Mouse (Mus musculus) small intestine, adult 10 weeks (tissue): ENCODE results near the gene Nppb. TPM values are rescaled to one million over a fixed set of nuclear protein-coding genes. Genes with fewer than 3 reads are reported as not detected.

Source experiments
- polyA plus RNA-seq: library from polyadenylated mRNA; stranded (reverse); fragments of 350-450 nt; fragmentation: Illumina TruSeq; extraction: RNeasy Lipid Tissue Mini Kit (QIAGEN cat#74804); gene quantifications from one replicate; pipeline ENCODE4 v1.2.3, GENCODE M21; 2014; ENCODE audit warnings: low replicate concordance

The Nppb gene
- polyA plus RNA-seq: not detected

GRCm38 (mm10) chr4:147985205-147986132, at the start of gene Nppb:
TSS of gene Nppb (plus strand) at chr4:147985788.

DNA sequence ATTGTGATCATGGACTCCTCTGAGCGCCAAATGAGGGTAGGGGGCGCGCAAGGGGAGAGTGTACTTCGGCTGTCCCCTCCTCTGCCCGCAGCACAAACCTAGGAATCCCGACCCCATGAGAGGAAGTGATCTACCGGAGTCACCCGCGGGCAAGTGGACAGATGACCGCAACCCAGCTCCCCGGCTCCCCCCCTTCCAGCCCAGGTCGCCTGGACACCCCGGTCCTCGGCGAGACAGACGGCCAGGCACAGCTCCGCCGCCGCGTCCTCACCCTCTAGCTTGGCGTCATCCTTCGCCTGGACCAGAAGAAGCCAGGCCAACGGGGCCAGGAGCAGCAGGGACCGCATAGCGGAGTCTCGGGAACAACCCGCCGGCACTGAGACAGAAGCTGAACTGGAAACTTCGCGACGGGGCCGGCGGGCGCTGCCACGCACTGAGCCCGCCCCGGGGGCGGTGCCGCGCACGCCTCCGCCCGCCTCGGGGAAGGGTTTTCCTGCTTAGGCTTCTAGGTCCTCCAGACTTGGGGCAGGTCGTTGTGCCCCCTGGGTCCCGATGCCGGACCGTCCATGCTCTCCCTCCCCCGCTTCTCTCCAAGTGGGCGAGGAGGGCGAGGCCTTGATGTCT, 49.1 kb upstream of the Nppb start, which contains the start of gene Plod1:
Gene Plod1, minus strand, starts transcription at position 437 of the 624 bp plus-strand sequence.

GRCm38 (mm10) chr4:147940576-147941044, 45.0 kb upstream of the Nppb start, which contains the start of gene 2510039O18Rik:
TSS of gene 2510039O18Rik (plus strand) at chr4:147940895.

DNA sequence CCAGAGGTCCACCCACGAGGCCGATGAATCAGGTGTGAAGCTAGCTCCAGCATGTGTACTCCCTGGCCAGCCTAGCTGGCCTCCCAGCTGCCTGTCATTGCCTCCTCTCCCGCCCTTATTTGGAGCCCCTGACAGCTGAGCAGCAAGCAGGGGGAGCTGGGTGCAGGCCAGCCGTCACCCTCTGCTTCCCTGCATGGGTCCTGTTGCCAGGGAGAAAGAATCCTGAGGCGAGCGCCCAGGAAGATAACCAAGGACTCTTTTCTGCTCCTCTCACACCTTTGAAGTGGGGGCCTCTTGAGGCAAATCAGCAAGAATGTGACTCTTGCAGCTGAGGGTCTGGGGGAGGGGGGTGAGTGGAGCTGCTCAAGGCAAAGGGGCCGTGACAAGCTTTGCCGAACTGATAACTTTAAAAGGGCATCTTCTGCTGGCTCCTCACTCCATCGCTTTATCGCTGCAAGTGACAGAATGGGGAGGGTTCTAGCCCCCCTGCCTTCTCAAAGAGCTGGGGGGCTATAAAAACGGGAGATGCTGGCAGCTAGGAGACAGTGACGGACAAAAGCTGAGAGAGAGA, 14.7 kb downstream of the Nppb start, which contains the start of gene Nppa:
Gene Nppa, plus strand, starts transcription at position 521 of the 571 bp plus-strand sequence.

Other genes starting within 250 kb of the Nppb start
- 106 TPM for gene Zfp984, start 176.0 kb upstream of the Nppb start, polyA plus RNA-seq
- 18.8 TPM for gene Zfp933, start 137.4 kb upstream of the Nppb start, polyA plus RNA-seq
- gene Miip, start 117.0 kb upstream of the Nppb start, polyA plus RNA-seq: not detected
- 5.2 TPM for gene Fv1, start 116.8 kb upstream of the Nppb start, polyA plus RNA-seq
- gene Mfn2, start 81.1 kb upstream of the Nppb start, polyA plus RNA-seq: 18.8 TPM
- 0.52 TPM for gene Plod1, start 49.0 kb upstream of the Nppb start, polyA plus RNA-seq
- gene 2510039O18Rik, start 44.9 kb upstream of the Nppb start, polyA plus RNA-seq: 11.4 TPM
- gene Nppa, start 14.9 kb downstream of the Nppb start, polyA plus RNA-seq: not detected
- 0.63 TPM for gene Clcn6, start 53.0 kb downstream of the Nppb start, polyA plus RNA-seq
- 0.78 TPM for gene Mthfr, start 53.3 kb downstream of the Nppb start, polyA plus RNA-seq
- gene Agtrap, start 102.2 kb downstream of the Nppb start, polyA plus RNA-seq: 3.7 TPM
- gene Mad2l2, start 144.6 kb downstream of the Nppb start, polyA plus RNA-seq: 1.0 TPM
- not detected for gene Draxin, start 144.9 kb downstream of the Nppb start, polyA plus RNA-seq
- 0.41 TPM for gene Fbxo6, start 166.4 kb downstream of the Nppb start, polyA plus RNA-seq
- gene Fbxo44, start 174.7 kb downstream of the Nppb start, polyA plus RNA-seq: 0.82 TPM
- not detected for gene Fbxo2, start 174.8 kb downstream of the Nppb start, polyA plus RNA-seq